Mouse (Mus musculus): ENCODE results near the gene Tgif1.
A peak's percentile ranks its signal among the peaks of the same experiment; 100 is the strongest.

Gene Tgif1

GRCm38 (mm10) chr17:70865060-70865604 lies 11.8 kb upstream of the Tgif1 start:
- DNase-seq, result no peak

DNA sequence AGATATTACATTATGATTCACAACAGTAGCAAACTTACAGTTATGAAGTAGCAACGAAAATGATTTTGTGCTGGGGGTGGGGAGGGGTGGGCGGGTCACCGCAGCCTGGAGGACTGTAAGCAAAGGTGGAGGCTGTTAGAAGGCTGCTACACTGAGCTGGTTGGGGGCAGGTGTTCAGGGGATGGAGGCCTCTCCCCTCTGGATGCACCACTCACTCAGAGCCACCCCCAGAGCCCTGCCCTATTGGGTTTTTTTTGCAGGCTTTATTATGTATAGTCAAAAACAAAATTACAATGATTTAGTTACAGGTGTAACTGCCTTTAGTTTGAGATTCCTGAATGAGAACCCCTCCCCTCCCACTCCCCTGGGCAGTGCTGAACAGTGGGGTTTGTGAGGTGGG lies 11.3 kb upstream of the Tgif1 start:
- no peak for DNase-seq

- DNase-seq, result no peak
These were observed 10.8 kb upstream of the Tgif1 start for GRCm38 (mm10) chr17:70864117-70864516.

- DNase-seq, result no peak
These were observed 5.5 kb upstream of the Tgif1 start for GRCm38 (mm10) chr17:70858814-70859213.

- DNase-seq, result no peak
These were observed 3.6 kb upstream of the Tgif1 start for GRCm38 (mm10) chr17:70856871-70857415.

GRCm38 (mm10) chr17:70854021-70854420 lies 675 bp upstream of the Tgif1 start:
- DNase-seq, result no peak

DNA sequence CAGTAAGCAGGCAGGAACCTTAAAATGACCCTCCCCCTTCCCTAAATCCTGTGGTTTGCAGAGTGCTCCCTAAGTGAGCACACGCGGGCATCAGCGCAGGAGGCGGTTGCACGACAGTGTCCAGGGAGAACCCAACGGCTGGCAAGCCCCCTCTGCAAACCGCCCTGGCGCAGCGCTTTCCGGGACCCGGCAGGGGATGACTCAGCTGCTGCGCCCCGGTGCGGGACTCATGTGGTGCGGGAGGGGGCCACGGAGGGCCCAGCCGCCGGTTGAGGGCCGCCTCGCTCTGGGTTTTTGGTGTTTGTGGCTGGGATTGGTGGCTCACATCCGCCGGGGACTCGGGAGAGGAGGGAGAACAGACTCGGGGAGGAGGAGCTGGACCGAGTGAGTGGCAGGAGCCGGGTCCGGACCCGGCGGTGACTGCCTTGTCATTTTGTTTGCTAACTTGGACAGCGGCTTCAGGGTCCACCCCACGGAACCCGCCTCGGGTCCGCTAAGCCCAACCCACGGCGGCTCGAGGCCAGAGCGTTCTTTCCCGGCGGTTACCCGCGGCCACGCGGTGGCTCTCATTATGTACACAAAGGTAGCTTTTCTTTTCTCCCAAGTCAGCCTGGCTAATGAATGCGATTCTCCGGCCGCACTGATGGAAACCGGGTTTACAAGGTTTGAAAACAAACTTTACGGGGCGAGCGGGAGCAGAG lies 510 bp downstream of the Tgif1 start:
- DNase-seq, result peak; percentile 88 to 93

DNA sequence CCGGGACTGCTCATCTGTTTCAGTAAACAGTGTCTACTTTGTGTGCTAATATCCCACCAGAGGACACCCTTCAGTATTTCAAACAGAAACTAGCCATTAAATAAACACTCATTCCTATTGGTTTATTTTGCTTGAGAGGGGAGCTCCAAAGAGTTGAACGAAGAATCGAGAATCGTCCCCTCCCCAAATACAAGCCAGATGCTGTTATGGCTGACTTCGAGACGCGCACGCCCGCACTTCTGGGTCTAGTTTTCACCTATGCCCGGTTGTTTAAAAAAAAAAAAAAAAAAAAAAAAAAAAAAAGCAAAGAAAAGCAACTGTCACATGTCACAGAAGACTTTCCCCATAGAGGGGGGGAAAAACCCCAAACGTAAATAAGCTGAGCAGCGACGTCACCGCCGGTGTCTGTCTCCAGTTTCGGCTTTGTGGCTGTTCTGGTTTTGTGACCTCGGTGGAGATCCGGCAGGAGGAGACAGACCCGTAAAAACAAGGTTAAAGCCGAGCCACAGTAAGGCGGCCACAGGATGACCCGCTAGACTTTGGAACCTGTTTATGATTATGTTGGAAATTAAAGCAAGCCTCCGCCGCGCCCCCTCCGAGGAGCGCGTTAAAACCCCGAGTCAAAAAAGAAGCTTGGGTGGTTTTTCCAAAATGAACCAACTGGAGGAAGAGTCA lies 1.2 kb downstream of the Tgif1 start:
- peak; percentile 74 to 75 for DNase-seq

GRCm38 (mm10) chr17:70850996-70851991 lies 2.1 kb downstream of the Tgif1 start:
- peak; percentile 86 to 92 for DNase-seq

- peak; percentile 78 for DNase-seq
These were observed 2.9 kb downstream of the Tgif1 start for GRCm38 (mm10) chr17:70850233-70850995.

DNA sequence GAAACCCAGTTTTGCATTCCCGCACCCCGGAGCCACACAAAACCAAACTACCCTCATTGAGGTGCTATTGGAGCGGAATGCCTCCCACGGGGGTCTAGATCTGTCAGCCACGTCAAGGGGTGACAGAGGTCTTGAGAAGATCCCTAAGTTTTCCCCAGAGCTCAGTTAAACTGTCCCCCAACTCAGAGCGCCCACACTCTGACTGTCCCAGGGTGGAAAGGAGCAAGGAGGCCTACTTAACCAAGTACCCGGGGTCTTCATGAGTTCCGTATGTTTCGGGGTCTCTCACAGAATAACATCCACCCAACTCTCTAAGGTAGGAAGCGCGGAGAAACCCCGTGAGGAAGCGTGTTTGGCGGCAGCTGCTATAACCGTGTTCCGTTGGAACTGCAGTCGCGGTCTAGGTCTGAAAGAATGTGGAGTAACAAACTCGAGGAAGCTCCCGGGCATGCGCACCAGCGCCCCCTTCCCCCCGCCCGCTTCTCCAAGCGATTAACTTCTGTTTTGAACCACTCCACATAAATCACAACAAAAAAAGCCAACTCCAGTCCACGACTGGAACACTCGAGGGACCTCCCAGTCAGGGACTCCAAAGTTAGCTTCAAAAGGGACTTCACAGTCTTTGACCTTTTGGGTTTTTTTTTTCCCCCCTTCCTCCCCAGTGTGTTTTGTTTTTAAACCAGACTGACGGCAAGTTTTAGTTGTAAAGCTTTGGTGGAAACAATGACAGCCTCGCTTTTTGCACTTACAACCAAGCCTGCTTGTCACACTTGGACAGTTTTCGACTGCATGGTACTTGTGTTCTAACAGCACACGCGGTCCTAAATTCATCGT lies 3.7 kb downstream of the Tgif1 start:
- DNase-seq, result peak; percentile 93 to 94

GRCm38 (mm10) chr17:70848511-70849398 lies 4.6 kb downstream of the Tgif1 start:
- peak; percentile 64 to 74 for DNase-seq

DNA sequence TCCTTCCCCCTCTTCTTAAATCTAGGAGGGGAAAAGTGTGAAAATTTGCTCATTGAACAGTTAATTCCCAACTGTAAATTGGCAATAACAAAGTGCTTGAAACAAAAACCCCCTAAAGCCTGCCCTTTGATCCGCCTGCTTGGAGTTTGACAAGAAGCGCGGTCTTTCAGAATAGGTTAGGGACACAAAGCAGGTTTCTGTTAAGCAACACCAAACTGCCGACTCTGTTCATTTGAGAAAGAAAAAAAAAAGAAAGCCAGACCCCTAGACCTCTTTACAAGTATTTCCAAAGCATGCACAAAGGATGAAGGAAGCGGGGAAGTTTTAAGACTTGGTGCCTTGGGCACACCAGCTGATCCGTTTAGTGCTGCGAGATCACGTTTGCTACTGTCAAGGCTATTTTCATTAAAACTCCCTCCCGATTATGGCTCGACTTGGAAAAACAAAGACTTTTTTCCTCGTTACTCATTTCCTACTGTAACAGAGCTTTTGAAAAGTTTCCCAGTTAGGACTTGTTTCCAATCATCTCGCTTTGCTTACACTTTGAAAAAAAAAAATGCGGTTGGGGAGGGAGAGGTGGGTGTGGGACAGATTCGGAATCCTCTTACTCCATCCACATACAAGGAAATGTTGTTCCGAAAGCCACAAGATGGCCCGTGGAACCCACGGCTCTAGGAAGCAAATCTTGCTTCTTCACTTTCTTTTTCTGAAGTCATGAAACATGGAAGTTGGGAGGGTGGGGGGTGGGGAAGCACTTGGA lies 5.4 kb downstream of the Tgif1 start:
- no peak for DNase-seq

DNA sequence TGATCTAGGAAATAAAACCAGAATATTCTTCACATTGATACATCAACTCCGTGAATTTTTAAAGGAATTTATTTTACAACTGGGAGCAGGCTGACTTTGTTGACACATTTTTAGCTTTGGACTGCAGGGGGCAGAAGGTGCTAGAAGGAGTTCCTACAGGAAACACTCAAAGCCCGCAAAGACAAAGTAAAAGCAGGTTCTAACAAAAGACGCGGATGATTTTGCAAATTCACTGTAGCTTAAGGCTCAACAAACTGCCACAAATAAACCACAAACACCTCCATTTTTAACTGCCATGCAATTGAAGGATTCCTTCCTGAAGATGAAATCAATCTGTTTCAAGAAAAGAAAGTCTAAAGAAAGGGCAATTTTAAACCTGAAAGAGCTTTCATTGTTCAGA lies 6.3 kb downstream of the Tgif1 start:
- peak in 1 of 2 experiments; percentile 73 for DNase-seq

DNA sequence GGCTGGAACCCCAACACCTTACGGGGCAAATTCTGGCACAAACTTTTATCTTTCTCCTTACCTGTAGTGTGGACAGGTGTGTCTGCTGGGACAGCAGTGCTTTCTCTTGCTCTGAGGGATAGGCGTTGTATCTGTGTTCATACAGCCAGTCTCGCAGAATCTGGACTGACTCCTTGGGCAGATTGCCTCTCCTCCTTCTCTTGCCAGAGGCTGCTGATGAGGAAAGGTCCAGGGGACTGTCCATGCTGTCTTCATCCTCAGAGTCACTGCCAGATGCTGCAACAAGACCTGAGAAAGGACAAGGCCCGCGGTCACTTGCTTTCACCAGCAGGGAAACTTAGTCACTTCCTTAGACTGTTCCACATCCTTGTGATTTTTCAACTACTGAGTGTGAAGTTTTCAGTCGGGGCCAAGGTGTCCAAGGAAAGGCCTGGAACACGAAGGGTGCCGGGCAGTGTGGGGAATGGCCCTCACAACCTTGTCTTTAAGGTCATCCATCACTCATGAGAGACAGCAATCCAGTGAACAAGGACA lies 7.2 kb downstream of the Tgif1 start:
- no peak for DNase-seq

GRCm38 (mm10) chr17:70845543-70845942 lies 7.8 kb downstream of the Tgif1 start:
- no peak for DNase-seq

- peak; percentile 25 to 35 for DNase-seq
These were observed 8.4 kb downstream of the Tgif1 start for GRCm38 (mm10) chr17:70844971-70845370.

DNA sequence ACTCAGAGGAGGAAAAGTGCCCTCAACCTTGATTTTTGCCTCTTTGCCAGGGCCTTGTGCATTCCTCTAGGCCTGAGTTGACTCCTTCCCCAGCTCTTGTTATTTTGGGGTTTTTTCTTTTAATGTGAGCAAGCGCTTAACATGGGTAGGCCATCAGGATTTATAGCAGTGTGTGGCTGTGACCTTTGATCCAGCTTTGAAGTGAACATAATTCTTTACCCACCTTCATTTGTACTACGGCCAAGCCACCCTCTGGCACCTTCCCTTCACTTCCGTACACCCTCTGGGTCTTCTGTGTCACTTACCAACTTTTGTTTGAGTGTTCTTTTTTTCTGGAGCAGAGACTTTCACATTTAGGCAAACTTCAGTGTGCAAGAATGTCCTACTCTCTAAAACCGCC lies 10.1 kb downstream of the Tgif1 start:
- DNase-seq, result no peak

GRCm38 (mm10) chr17:70838533-70838932 lies 14.8 kb downstream of the Tgif1 start:
- no peak for DNase-seq

Measured in lung, postnatal 4 days (tissue).